10 mouse cellular contexts compared by ENCODE assay signal in the genomic region with DNA sequence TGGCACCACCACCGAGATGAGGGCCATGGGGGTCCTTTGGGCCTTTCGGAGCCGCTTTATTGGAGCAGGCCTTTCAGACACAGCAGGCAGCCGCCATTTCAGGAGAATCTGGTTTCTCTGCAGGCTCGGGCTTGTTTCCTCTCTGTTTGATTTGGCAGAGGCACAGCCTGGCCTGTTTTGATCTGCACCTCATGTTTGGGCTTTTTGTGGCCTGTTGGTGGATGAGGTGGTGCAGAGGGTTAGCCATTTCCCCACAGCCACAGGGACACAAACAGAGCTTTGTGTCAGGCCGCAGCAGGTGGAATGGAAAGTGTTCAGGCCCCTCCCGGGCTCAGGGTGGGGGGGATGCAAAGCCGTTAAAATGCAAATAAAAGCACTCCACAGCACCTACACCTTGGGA. TPM values are rescaled to one million over a fixed set of nuclear protein-coding genes. Genes with fewer than 3 reads are reported as not detected.
A peak's percentile ranks its signal among the peaks of the same experiment; 100 is the strongest.
DNase-seq lines count a peak whose midpoint lies in the region; ATAC-seq lines count a peak whose summit lies in the region.
"Had no signal": no experiment of that assay in that cellular context is flagged by ENCODE, and none has a peak within 500 bp of the region (broad histone marks: within the 10 kb centered on the region; RNA-seq: fewer than 3 reads in every experiment).

No protein-coding gene starts in this region.

- WGBS in midbrain, embryonic 11.5 days = 37% methylated on average over 8 of the region's 8 CpGs

- H3K4me3 ChIP-seq in midbrain, embryonic 11.5 days (ENCODE audit: low read depth, low read length) = no peak overlapping the region

- H3K4me2 ChIP-seq in midbrain, embryonic 11.5 days = no peak overlapping the region

- no peaks in the 10 kb centered on the region for H3K36me3 ChIP-seq in midbrain, embryonic 11.5 days (ENCODE audit: control insufficient read depth, insufficient read depth, low read length)

- H3K9me3 ChIP-seq in midbrain, embryonic 11.5 days (ENCODE audit: control insufficient read depth, low read length) = no peaks in the 10 kb centered on the region

- DNase-seq in cerebellum, postnatal 14 days = peak; percentile 53 to 70
- DNase-seq in R1 (ENCODE audit: low read depth, low spot score) (peak; percentile 53), adipocyte (ENCODE audit: low spot score) (no peak)
- peak; percentile 69 for DNase-seq in forelimb bud, embryonic 11.5 days (ENCODE audit: low read depth, low spot score)
- no peak for DNase-seq in midbrain, embryonic 11.5 days (ENCODE audit: low spot score, missing footprints)
- no peak for DNase-seq in frontal cortex, postnatal 36 days (ENCODE audit: low spot score in 2 of 2)
- DNase-seq in kidney, postnatal 4 days = no peak
- DNase-seq: gastrocnemius, postnatal 36 days; lung, postnatal 14 days had no signal

- H3K4me1 ChIP-seq in midbrain, embryonic 11.5 days (ENCODE audit: control insufficient read depth, insufficient read depth, low read length) = peaks cover 6% of the 10 kb centered on the region; the same call in 1 of the 2 replicates

- no peak overlapping the region for H3K9ac ChIP-seq in midbrain, embryonic 11.5 days (ENCODE audit: low read length)

- 0 out of 2 replicates have a peak, but pooled peaks cover 4% of the 10 kb centered on the region for H3K27me3 ChIP-seq in midbrain, embryonic 11.5 days (ENCODE audit: control insufficient read depth, insufficient read depth, low read length)

- no peak for ATAC-seq in cerebellum, adult (ENCODE audit: insufficient number of reproducible peaks, low FRiP score, low TSS enrichment)
- 0 out of 2 replicates have a peak, but pooled peaks have one; percentile 3 for ATAC-seq in midbrain, embryonic 11.5 days (ENCODE audit: low FRiP score)

- H3K27ac ChIP-seq in midbrain, embryonic 11.5 days (ENCODE audit: low read depth, low read length) = no peak overlapping the region

RNA-seq across cellular contexts. Expression of gene Clmn, which starts 36.4 kb away (rescaled TPM):
- 1.9 and 2.5 TPM in 2 replicates for polyA plus RNA-seq in midbrain, embryonic 11.5 days (2014; fragmentation: Nextera tagmentation; extraction: Ambion mirVana)

Comparison
In these comparisons a context has a peak if more than half of its experiments do, and no peak if none do; other contexts are left out.
1. DNase-seq: peak in cerebellum, postnatal 14 days (2 of 2), R1 (single experiment) and forelimb bud, embryonic 11.5 days (single experiment); none in midbrain, embryonic 11.5 days (single experiment), frontal cortex, postnatal 36 days (0 of 2), adipocyte (single experiment) and kidney, postnatal 4 days (0 of 2).